Mouse (Mus musculus) mouse trophoblast stem cell (cell line): ENCODE measurements around the gene Iffo2.

Experiments used
- in situ Hi-C, 2 experiments: fragments of 300-500 bp; cut with MseI, MboI; formaldehyde crosslinking; loops; 2 replicates in 1 of 2; 3 replicates in 1 of 2; pipeline ENCODE4 v1.15.1; 2025

The Iffo2 gene

DNA sequence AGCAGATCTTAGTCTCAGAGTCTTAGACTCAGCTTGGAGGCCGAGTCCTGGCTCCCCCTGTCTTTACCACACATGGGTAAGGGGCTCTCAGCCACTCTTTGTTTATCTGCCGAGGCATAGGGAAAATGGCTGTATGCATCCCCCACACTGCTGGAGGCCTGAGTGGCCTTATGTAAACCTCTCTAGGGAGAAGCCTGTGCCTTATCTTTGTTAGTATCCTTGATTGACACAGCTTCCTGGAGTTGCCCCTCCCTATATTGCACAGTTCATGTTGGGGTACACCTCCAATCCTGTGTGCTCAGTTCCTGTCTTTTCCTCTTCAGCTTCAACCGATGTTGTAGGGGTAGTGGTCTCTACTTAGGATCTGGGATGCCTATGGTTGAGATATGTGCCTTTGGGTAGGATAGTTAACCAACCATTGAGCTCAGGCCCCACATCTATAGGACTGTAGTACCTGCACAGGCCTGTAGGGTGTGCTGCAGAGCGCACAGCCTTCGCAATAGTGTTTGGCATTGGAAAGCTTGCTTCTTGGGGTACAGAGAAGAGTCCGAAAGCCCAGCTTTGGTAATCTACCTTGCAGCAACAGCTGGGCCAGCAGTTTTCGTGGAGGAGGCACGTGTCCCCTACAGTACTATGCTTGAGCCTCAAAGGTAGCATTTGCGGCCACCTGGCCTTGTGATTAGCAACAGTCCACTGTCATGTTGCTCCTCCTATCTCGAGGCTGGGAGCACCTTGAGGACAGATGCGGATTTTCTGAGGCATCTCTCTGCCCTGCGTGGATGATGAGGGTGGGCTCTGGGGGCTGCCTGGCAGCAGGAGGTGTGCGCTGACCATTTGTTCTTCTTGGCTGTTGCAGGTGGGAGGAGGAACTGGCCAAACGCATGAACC lies 72.3 kb downstream of the Iffo2 start, which contains the start of gene Gm21969:
Gene Gm21969 (plus strand): TSS at position 830 of the 888 bp plus-strand sequence.
- in situ Hi-C loops, result no loop called here

DNA sequence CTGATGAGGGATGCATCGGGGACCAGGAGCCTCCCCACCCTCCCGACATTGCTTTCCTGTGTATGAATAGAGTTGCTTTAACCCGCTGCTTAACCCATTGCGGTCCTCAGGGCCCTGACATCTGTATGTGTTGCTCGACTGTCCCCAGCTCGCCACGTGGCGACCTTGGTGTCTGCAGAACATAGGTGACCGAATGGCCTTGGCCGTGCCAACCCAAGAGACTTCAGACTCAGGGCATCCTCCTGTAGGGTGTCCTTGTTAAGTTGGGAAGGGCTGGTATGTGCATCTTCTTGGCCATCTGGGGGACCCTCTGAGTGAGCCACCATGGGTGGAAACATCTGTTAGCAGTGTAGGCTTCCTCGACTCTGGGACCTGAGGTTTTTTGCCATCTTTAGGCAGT lies 74.9 kb downstream of the Iffo2 start:
- in situ Hi-C loops, result no loop called here

DNA sequence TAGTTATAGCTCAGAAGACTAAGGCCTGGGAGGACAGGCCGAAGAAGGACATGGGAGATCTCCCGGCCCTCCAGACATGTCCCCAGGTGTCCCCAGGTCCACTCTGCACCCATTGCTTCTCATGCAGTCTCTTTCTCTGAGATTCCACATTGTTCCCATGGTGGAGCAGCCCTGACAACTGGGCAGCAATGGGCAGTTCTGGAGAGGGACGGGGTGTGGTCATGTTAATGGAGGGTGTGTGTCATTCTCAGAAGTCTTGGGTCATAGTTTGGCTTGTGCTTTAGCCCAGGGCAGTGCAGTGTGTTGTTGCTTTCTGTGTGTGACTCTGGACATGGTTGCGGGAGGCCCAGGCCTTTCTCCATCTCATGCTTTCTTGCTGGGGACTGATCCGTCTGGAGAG lies 76.4 kb downstream of the Iffo2 start:
- in situ Hi-C loops, result no loop called here

DNA sequence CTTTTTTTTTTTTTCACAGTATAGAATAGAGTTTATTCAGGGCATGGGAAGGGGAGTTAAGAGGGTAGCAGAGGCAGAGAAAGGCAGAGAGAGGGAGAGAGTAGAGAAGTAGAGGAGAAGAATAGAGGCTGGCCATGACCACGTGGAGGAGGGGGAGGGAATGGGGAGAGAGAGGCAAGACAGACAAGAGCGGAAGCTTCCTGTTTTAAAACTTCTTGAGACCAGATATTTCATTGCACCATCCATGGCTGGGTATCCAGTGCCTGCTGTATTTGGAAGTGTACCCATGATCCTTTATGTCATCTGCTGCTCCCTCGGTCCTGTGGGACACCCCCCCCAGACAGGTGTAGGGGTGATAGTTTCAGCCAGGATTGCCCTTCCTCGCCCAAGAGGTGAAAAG lies 78.6 kb downstream of the Iffo2 start:
- in situ Hi-C loops, result no loop called here

DNA sequence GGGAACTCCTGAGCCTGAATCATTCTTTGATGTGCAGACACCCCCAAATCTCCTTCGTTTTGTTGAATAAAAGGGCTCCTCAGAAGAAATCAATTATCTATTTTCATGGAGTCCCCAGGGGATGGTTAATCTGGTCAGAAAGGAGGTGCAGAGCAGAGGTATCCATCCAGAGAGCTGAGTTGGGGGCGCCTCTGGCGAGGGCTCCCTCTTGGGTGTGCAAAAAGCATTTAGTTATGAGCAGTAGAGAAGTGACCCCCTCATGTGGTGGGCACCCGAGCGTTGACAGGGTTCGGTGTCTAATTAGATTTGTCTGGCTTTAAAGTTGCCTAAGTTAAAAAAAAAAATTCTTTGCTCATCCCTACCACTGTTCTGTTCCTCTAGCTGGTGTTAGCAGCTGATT lies 80.6 kb downstream of the Iffo2 start:
- in situ Hi-C loops, result no loop called here

DNA sequence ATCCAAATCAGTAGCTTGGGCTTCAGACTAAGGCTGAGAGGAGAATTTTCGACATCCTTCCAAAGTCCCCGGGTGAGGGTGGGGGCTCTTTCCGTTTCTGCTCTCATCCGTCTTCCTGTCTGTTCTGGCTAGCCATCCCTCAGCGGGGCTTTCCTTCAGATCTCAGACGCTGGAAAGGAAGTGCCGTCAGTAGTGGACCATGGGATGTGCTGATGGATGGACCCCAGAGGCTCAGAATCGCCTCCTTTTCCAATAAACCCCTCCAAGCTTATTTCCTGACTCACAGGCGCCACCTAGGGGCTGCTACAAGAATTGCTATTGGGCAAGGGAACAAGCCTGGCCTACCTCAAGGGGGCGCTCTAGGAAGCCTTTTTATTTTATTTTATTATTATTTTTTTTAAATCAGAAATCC lies 81.2 kb downstream of the Iffo2 start:
- in situ Hi-C loops, result no loop called here

DNA sequence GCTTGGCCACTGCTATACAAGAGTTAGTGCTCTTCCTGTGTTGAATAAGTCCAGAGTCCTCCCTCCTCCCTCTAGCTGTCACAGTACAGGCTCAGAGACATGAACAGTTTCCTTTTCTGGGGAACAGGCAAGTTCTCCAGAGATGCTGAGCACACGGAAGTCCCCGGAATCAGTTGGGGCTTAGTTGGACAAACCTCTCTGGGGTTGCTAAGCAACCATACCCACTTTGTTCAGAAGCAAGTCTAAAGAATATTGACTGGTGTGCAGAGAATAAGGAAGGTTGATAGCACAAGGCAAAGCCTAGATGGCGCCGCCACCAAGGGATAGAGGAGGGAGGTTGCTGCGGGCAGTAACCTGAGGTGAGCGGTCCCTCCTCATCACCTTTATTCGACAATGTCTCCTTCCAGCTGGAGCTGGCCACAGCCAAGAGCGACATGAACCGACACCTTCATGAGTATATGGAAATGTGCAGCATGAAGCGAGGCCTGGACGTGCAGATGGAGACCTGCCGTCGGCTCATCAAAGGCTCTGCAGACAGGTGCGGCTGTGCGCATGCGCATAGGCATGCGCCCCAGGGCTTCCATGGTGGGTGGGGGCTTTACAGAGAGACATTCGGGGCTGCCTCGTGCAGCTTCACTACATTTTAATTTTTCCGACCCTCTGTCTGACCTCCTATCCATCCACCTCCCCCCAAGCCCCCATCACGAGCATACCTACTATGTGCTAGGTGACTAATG lies 84.3 kb downstream of the Iffo2 start:
- in situ Hi-C loops, result no loop called here

DNA sequence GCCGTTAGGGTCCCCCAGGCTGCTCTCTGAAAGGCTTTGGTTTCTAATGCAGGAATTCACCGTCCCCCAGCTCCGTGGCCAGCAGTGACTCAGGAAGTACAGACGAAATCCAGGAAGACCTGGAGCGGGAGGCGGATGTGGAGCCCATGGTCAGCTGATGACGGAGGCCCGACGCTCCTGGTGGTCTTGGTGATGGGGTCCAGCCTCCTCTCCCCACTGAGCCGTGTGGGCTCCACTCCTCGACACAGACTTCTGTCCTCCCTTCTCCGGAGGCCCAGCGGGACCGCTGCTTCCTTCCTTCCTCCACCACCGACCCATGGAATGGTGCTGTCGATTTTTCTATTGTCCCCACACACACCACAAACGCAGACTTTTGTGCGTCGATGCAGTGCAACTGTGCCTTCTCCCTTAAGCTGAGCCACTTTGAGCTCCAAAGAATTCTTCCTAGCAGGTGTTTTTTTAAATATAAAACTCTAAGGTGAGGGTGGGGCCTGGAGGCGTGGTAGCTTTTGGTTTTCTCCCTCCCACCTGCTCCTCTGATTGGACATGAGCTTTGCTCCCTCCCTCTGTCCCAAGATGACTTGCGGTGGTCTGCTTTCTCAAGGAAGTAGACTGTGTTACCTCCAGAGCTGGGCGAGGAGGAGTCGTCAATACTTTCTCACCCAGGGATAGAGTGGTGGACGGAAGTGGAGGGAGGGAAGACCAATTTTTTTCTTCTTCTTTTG lies 86.1 kb downstream of the Iffo2 start:
- in situ Hi-C loops, result no loop called here

DNA sequence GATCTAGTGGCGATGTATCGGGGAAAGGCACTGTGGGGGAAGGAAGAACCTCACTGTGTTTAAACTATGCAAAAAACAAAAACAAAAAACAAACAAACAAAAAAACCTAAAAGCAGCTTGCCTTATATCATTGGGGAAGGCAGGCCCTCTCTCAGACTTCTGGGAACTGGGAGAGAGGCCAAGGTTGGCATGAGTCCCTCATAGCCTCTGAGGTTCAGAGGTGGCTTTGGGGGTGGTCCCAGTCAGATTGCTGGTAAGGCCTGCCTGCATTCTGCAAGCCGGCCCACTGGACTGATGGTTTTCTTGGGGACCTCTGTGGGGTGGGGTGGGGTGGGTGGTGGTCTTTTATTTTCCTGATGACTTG lies 86.6 kb downstream of the Iffo2 start:
- in situ Hi-C loops, result no loop called here

DNA sequence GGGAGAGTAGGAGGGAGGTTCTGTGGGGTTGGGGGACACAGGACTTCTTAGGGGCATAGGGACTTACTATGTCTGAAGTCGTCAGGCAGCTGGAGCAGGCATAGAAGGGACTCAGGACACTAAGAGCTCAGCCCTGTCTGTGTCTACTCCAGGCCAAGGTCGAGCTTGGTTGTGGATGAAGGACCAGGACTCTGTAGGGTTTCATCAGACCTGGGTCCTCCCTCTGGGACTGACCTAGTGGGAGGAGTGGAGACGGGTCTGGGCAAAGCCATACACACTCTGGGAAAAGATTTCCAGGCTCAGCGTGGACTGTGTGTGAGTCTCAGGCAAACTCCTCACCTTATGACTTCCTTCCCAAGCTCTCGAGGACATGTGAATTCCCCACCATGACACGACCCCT lies 89.4 kb downstream of the Iffo2 start:
- in situ Hi-C loops, result loop anchor here in 1 of 2 experiments (10.0 kb wide), 1 partner anchor 125 kb away; no protein-coding TSS in a partner anchor

DNA sequence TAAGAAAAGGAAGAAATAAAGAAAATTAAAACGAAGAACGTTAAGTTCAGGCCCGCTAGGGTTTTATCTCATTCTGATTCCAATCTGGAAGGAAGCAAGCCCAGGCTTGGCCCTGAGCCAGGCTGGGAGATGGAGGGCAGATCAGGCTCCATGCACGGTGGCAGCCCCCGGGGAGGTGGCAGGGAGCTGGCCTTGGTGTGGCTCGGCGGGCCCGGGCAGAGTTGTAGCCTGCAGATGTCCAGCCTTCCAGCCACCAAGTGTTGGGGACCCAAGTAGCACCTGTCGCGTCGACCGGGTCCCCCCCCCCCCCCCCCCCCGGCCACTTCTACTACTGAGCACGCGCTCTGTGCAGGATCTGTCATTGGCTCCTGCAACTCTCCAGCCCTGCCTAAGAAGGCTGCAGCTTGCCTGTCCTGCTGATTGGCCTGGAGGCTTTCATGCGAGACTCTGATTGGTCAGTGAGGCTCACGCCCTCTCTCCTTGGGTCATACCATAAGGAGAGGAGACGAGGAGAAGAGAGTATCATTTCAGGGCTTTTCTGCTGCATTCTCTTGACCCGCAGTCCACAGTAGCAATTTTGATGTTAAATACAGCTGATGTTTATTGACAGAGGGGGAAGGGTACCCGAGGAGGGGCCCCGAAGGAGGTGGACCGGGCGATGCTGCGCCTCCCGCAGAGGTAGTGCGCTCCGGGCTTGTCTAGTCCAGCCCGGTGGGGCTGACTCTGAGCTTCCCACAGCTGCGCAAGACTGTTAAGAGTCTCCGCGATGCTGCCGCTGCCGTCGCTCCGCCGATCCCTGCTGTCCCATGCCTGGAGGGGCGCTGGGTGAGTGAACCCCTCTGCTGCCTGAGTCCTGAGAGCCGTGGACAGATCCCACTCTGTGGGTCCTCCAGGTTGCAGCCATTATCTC lies 92.3 kb downstream of the Iffo2 start, which contains the start of gene Aldh4a1:
Gene Aldh4a1 (plus strand): TSS at position 494 of the 910 bp plus-strand sequence.
- in situ Hi-C loops, result loop anchor here in 1 of 2 experiments (10.0 kb wide), 1 partner anchor 128 kb away; no protein-coding TSS in a partner anchor

DNA sequence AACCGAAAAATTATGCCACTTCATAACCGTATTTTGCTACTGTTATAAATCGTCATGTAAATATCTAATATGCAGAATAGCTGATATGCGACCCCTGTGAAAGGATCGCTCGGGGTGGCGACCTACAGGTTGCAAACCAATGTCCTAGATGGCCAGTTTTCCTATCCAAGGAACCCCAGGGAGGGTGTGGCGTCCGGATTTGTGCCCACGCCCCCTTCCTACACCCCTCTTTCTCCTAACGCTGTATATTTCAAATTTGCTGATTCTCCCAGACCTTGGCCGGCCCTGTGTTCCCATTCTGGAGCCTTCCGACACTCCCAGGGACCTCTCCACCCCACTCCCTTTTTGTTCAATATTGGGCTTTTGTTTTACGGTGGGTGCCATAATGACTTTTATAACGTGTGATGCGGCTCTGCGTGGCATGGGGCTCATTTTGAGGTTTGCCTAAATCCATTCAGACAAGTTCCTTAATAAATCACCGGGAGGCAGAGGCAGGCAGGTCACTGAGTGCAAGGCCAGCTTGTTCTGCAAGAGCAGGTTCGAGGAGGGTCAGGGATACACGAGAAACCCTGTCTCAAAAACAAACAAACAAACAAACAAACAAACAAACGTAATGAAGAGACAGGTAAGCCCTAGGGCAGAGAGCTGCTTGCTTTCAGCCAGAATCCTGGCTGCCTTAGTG lies 93.2 kb downstream of the Iffo2 start:
- in situ Hi-C loops, result loop anchor here in 1 of 2 experiments (10.0 kb wide), 1 partner anchor 129 kb away; no protein-coding TSS in a partner anchor

DNA sequence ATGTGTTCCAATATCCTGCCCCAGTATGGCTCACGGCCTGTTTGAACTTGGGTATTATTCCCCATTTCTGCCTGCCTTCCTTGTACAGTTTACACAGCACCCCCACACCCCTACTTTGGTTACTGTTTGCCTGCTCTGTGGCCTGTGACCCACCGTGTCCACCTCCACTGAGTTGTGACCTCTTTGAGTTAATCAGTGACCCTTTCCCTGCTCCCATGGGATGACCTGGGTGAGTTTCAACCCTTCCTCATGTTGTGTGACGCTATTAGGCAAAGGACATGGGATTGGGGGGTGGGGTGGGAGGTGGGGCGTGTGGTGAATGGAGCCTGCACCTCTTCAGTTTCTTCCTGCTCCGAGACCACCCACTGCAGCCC lies 93.8 kb downstream of the Iffo2 start:
- in situ Hi-C loops, result loop anchor here in 1 of 2 experiments (10.0 kb wide), 1 partner anchor 129 kb away; no protein-coding TSS in a partner anchor

DNA sequence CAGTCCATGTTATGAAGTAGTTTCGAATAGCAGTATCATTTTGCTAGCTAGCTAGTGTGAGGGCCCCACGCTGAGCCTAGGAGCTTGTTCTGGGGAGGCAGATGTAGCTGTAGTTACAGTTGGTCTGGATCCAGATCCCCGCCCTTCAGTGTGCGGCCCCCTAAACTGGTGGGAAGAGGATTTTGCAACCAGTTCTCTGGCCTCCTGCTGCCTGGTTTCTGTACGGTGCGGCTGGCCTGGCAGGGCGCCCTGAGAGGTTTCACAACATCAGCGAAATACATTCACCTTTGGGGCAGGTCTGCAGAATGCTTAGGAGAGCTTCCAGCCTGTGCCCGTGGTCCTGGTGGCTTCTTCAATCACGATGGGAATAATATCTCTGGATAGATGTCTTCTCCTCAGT lies 94.4 kb downstream of the Iffo2 start:
- in situ Hi-C loops, result loop anchor here in 1 of 2 experiments (10.0 kb wide), 1 partner anchor 130 kb away; no protein-coding TSS in a partner anchor

DNA sequence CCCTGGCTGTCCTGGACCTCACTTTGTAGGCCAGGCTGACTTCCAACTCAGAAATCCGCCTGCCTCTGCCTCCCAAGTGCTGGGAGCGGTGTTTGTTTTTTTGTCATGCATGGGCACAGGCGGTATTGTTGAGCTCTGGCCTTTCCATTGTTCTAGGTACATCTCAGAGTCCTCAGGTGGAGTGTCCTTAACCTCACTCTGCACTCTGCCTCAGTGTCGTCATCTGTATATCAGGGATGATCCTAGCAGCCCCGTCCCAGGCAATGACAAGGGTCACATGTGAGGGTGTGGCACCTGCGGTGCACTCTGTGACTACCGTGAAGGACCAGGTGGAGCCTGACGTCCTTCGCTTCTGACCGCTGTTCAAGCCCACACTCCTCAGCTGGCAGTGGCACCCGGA lies 97.0 kb downstream of the Iffo2 start:
- in situ Hi-C loops, result loop anchor here in 1 of 2 experiments (10.0 kb wide), 1 partner anchor 133 kb away; no protein-coding TSS in a partner anchor

DNA sequence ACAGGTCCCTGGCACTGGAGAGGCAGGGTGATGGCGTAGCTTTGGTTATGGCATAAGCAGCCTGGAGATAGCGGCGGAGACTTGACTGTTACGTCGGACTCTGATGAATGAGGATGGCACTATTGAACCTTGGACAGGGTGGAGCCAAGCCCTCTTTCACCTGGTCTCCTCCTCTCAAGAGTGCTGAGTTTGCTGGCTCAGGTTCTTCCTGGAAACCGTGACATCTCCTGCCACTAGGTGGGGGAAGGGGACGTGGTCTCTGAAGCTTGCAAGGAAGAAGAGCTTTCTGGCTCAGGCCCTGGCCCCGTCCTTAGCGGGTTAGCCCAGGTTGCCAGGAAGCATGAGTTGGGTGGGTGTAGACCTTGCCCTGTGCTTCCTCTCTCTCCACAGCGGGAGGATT lies 99.8 kb downstream of the Iffo2 start:
- in situ Hi-C loops, result no loop called here

DNA sequence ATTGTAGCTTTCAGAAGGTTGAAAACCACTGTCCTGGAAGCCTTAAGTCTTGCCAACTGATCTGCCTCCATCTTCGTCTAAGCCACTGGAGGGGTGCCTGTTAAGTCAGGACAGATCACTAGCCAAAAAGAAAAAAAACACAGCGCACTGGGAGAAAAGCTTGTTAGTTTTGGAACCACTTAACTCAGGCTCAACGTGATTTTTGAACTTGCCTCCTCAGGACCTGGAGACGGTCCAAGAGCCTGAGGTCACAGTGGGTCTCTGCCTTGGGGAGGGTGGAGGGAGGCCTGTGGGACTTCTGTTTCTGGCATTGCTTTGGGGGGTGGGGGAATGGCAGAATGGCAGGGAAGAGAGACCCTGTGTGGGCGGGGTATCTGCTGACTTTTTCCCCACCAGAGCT lies 100.8 kb downstream of the Iffo2 start:
- in situ Hi-C loops, result no loop called here

DNA sequence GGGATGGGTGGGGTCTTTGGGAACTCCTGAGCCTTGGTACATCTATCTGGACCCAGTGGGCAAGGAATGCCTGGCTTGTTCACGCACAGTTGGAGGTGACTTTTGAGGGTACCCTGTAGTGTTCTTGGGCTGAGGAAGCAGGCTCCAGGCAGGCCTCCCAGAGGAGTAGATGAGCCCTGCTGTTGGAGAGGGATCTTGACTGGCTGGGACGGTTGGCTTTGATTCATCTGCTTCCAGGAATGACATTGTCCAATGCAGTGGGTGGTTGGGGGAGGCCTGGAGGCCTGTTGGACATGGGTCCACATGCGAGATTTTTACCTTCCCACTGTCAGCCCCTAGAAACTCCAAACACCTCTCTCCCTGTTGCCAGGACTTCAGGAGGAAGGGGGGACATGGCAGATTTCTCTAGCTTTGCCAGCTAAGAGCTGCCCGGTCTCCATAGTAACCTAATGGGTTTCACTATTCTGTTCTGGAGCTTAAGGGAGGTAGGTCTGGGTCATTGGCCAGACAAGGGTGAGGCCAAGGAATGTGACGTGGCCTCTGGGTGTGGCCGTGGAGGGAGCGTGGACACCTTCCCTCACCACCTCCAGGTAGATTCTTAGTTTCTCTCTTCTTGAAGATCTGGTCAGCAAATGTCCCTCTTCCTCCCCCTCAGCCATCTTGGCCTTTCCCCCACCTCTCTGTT lies 101.4 kb downstream of the Iffo2 start:
- in situ Hi-C loops, result no loop called here

DNA sequence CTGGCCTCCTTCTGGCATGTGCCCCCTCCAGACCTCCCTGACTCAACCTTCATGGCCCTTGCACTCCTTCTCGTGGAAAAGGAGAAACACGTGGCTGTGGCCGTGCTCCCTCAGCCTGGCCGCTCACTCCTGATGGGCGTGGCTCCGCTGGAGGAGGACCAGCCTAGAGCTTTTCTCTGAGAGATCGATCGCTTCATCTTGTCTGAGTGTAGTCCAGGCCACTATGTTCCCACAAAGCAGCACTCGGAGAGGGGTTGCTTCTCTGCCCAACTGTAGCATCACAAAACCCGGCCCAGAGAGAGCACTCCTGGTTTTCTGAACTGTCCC lies 101.9 kb downstream of the Iffo2 start:
- in situ Hi-C loops, result no loop called here

DNA sequence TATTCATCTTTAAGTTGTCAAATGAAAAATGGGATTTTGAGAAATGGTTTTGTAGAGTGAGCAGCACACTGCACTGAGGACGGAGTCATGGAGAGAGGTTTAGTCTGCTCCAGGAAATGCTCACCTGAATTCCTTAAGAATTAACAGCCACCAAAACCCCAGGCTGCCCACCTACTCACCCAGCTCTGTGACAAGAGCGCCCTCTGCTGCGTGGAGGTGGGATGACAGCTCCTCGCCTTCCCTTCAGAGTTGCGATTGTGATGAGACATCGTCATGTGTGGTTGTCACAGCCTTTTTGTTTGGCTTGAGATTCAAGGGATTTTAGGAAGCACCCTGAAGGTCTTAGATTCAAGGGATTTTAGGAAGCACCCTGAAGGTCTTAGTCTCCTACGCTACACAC lies 106.0 kb downstream of the Iffo2 start:
- in situ Hi-C loops, result no loop called here
